Mouse (Mus musculus) heart, adult 2 months (tissue): ENCODE results near the gene Glrx2.
A peak's percentile ranks its signal among the peaks of the same experiment; 100 is the strongest.

ENCODE experiments used
- CTCF ChIP-seq: fragments of 200-600 bp; IDR thresholded peaks from 2 replicates; pipeline ENCODE4 v1.8.1; 2022; ENCODE audit warnings: antibody characterized with exemption, mild to moderate bottlenecking, moderate library complexity
- POLR2A ChIP-seq: fragments of 200-500 bp; IDR thresholded peaks from 2 replicates; pipeline ENCODE4 v1.6.1; 2011; ENCODE audit warnings: mild to moderate bottlenecking, low read depth, low read length, control low read depth; ENCODE audit not compliant: insufficient read depth

DNA sequence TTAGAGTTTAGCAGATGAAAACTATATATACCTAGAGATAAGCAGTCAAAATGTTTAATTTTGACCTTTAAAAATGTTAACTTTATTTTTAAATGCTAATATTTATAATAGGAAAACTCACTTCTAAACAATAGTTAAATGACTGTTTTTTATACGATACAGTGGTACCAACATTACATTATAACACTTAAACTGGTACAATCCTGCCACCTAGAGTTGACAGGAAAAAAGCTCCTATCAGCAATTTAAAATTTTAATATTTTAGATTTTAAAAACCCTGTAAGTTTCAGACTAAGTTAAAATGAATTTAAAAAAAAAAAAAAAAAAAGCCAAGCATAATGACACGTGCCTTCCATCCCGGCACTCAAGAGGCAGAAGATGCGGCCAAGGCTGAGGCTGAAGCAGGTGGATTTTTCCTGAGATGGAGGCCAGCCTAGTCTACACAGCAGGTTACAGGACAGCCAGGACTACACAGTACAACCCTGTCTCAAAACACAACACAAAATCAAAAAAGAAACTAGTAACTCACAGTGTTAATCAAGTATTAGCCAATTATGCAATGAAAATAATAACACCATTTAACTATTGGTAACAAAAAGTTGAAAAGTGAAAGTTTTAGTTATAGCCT lies 40.3 kb upstream of the Glrx2 start:
- TF ChIP-seq POLR2A = no peak
- TF ChIP-seq CTCF = peak; percentile 59
